Mouse (Mus musculus): ENCODE measurements around the gene Polr2h. TPM values are rescaled to one million over a fixed set of nuclear protein-coding genes. Genes with fewer than 3 reads are reported as not detected.
"Not testable (repeated sequence)": the region's sequence is repeated elsewhere in the genome, so short reads cannot be mapped to it uniquely, and the experiment has no call there.

Gene Polr2h
- 2.9 TPM in 1 of 2 replicates, not detected in the other for polyA plus RNA-seq (2012; ENCODE audit: insufficient read depth, low replicate concordance)

GRCm38 (mm10) chr16:20717181-20717977 is at the start of gene Polr2h, which contains the start of gene Clcn2:
Gene Polr2h, plus strand, starts transcription at chr16:20717665.
Gene Clcn2, minus strand, starts transcription at chr16:20717746.
- peaks cover 26% of the 10 kb centered on the region for H3K36me3 ChIP-seq (replicated peaks; ENCODE audit: low read length)
- TF ChIP-seq FLI1 (IDR thresholded peaks at IDR 0.05; ENCODE audit: low read length) (peak; percentile 52; the same call in 1 of the 2 replicates), GATA1 (IDR thresholded peaks at IDR 0.05; ENCODE audit: borderline replicate concordance, low read length) (no peak)
- H3K4me1 ChIP-seq: peaks cover 41% of the 10 kb centered on the region

GRCm38 (mm10) chr16:20668013-20668412 is 49.5 kb upstream of the Polr2h start, which contains the start of gene Eif4g1:
Gene Eif4g1, plus strand, starts transcription at chr16:20668313.
- H3K36me3 ChIP-seq (replicated peaks; ENCODE audit: low read length): peaks cover 17% of the 10 kb centered on the region
- not testable (repeated sequence) for H3K9me3 ChIP-seq; H3K27me3 ChIP-seq (replicated peaks); H3K4me3 ChIP-seq (replicated peaks); H3K4me1 ChIP-seq

More at GRCm38 (mm10) chr16:20717181-20717977, at the start of gene Polr2h, which contains the start of gene Clcn2:
- peak within 1 kb of the TSS; percentile 94 for H3K4me3 ChIP-seq (replicated peaks)
- no peaks in the 10 kb centered on the region for H3K9me3 ChIP-seq
- peaks cover 32% of the 10 kb centered on the region for H3K27me3 ChIP-seq (replicated peaks)

GRCm38 (mm10) chr16:20670291-20670690 is 47.2 kb upstream of the Polr2h start:
- Histone ChIP-seq H3K4me3 (replicated peaks) (no peak overlapping the region), H3K4me1 (peaks cover 25% of the 10 kb centered on the region), H3K36me3 (replicated peaks; ENCODE audit: low read length) (peaks cover 14% of the 10 kb centered on the region), H3K9me3 (no peaks in the 10 kb centered on the region), H3K27me3 (replicated peaks) (no peaks in the 10 kb centered on the region)
- TF ChIP-seq FLI1 (IDR thresholded peaks at IDR 0.05; ENCODE audit: low read length): no peak
- TF ChIP-seq GATA1 (IDR thresholded peaks at IDR 0.05; ENCODE audit: borderline replicate concordance, low read length): no peak

- H3K9me3 ChIP-seq: no peaks in the 10 kb centered on the region
- peaks cover 41% of the 10 kb centered on the region for H3K4me1 ChIP-seq
- H3K36me3 ChIP-seq (replicated peaks; ENCODE audit: low read length): peaks cover 30% of the 10 kb centered on the region
- H3K27me3 ChIP-seq (replicated peaks): no peaks in the 10 kb centered on the region
- peak overlapping the region; percentile 96 for H3K4me3 ChIP-seq (replicated peaks)
- TF ChIP-seq FLI1 (IDR thresholded peaks at IDR 0.05; ENCODE audit: low read length): no peak
- no peak for TF ChIP-seq GATA1 (IDR thresholded peaks at IDR 0.05; ENCODE audit: borderline replicate concordance, low read length)
These were observed 45.6 kb upstream of the Polr2h start for GRCm38 (mm10) chr16:20671886-20672285.

GRCm38 (mm10) chr16:20672500-20672902 is 45.0 kb upstream of the Polr2h start:
- Histone ChIP-seq H3K4me1 (peaks cover 47% of the 10 kb centered on the region), H3K9me3 (no peaks in the 10 kb centered on the region)
- TF ChIP-seq FLI1 (IDR thresholded peaks at IDR 0.05; ENCODE audit: low read length): no peak
- no peak for TF ChIP-seq GATA1 (IDR thresholded peaks at IDR 0.05; ENCODE audit: borderline replicate concordance, low read length)

GRCm38 (mm10) chr16:20672965-20673705 is 44.3 kb upstream of the Polr2h start:
- no peak for TF ChIP-seq GATA1 (IDR thresholded peaks at IDR 0.05; ENCODE audit: borderline replicate concordance, low read length)
- TF ChIP-seq FLI1 (IDR thresholded peaks at IDR 0.05; ENCODE audit: low read length): no peak
- Histone ChIP-seq H3K36me3 (replicated peaks; ENCODE audit: low read length) (peaks cover 42% of the 10 kb centered on the region), H3K4me1 (peaks cover 54% of the 10 kb centered on the region), H3K4me3 (replicated peaks) (peak overlapping the region; percentile 96), H3K27me3 (replicated peaks) (no peaks in the 10 kb centered on the region), H3K9me3 (no peaks in the 10 kb centered on the region)

More at GRCm38 (mm10) chr16:20672500-20672902, 45.0 kb upstream of the Polr2h start:
- Histone ChIP-seq H3K36me3 (replicated peaks; ENCODE audit: low read length) (peaks cover 36% of the 10 kb centered on the region), H3K4me3 (replicated peaks) (peak overlapping the region; percentile 96), H3K27me3 (replicated peaks) (no peaks in the 10 kb centered on the region)

- Histone ChIP-seq H3K9me3 (no peaks in the 10 kb centered on the region), H3K36me3 (replicated peaks; ENCODE audit: low read length) (peaks cover 49% of the 10 kb centered on the region), H3K4me3 (replicated peaks) (peak overlapping the region; percentile 96), H3K4me1 (peaks cover 60% of the 10 kb centered on the region), H3K27me3 (replicated peaks) (no peaks in the 10 kb centered on the region)
- TF ChIP-seq GATA1 (IDR thresholded peaks at IDR 0.05; ENCODE audit: borderline replicate concordance, low read length) (no peak), FLI1 (IDR thresholded peaks at IDR 0.05; ENCODE audit: low read length) (no peak)
These were observed 43.7 kb upstream of the Polr2h start for GRCm38 (mm10) chr16:20673706-20674303.

- Histone ChIP-seq H3K4me3 (replicated peaks) (peak overlapping the region; percentile 96), H3K36me3 (replicated peaks; ENCODE audit: low read length) (peaks cover 62% of the 10 kb centered on the region), H3K4me1 (peaks cover 74% of the 10 kb centered on the region), H3K27me3 (replicated peaks) (no peaks in the 10 kb centered on the region), H3K9me3 (no peaks in the 10 kb centered on the region)
- no peak for TF ChIP-seq FLI1 (IDR thresholded peaks at IDR 0.05; ENCODE audit: low read length)
- no peak for TF ChIP-seq GATA1 (IDR thresholded peaks at IDR 0.05; ENCODE audit: borderline replicate concordance, low read length)
These were observed 42.3 kb upstream of the Polr2h start for GRCm38 (mm10) chr16:20675213-20675612.

- H3K36me3 ChIP-seq (replicated peaks; ENCODE audit: low read length): peaks cover 77% of the 10 kb centered on the region
- TF ChIP-seq GATA1 (IDR thresholded peaks at IDR 0.05; ENCODE audit: borderline replicate concordance, low read length): no peak
- TF ChIP-seq FLI1 (IDR thresholded peaks at IDR 0.05; ENCODE audit: low read length): no peak
- no peaks in the 10 kb centered on the region for H3K9me3 ChIP-seq
- H3K4me3 ChIP-seq (replicated peaks): no peak overlapping the region
- peaks cover 88% of the 10 kb centered on the region for H3K4me1 ChIP-seq
- no peaks in the 10 kb centered on the region for H3K27me3 ChIP-seq (replicated peaks)
These were observed 40.8 kb upstream of the Polr2h start for GRCm38 (mm10) chr16:20676702-20677101.

All from megakaryocyte, embryonic 14.5 days (primary cell).